Mouse (Mus musculus): ENCODE measurements around the gene Tbx4.
A peak's percentile ranks its signal among the peaks of the same experiment; 100 is the strongest.

The Tbx4 gene

GRCm38 (mm10) chr11:85885665-85886428 is at the start of gene Tbx4:
Gene Tbx4, plus strand, starts transcription at chr11:85886422.
- peak; percentile 21 for DNase-seq (ENCODE audit: low spot score)

GRCm38 (mm10) chr11:85836523-85837290 is 49.5 kb upstream of the Tbx4 start:
- peak; percentile 45 for DNase-seq (ENCODE audit: low spot score)

GRCm38 (mm10) chr11:85837291-85837647 is 49.0 kb upstream of the Tbx4 start:
- peak; percentile 53 for DNase-seq (ENCODE audit: low spot score)

- peak; percentile 53 for DNase-seq (ENCODE audit: low spot score)
Measured at GRCm38 (mm10) chr11:85837648-85838423, 48.4 kb upstream of the Tbx4 start.

GRCm38 (mm10) chr11:85838424-85839257 is 47.6 kb upstream of the Tbx4 start:
- DNase-seq (ENCODE audit: low spot score), result peak; percentile 35

GRCm38 (mm10) chr11:85839258-85840030 is 46.8 kb upstream of the Tbx4 start:
- DNase-seq (ENCODE audit: low spot score), result peak; percentile 34

GRCm38 (mm10) chr11:85840031-85840802 is 46.0 kb upstream of the Tbx4 start:
- peak; percentile 58 for DNase-seq (ENCODE audit: low spot score)

- no peak for DNase-seq (ENCODE audit: low spot score)
Measured at GRCm38 (mm10) chr11:85840803-85841145, 45.4 kb upstream of the Tbx4 start.

GRCm38 (mm10) chr11:85841211-85841681 is 45.0 kb upstream of the Tbx4 start:
- peak; percentile 71 for DNase-seq (ENCODE audit: low spot score)

GRCm38 (mm10) chr11:85841980-85842379 is 44.2 kb upstream of the Tbx4 start:
- DNase-seq (ENCODE audit: low spot score), result peak; percentile 91

GRCm38 (mm10) chr11:85842596-85843346 is 43.5 kb upstream of the Tbx4 start:
- DNase-seq (ENCODE audit: low spot score), result no peak

GRCm38 (mm10) chr11:85843347-85843692 is 42.9 kb upstream of the Tbx4 start:
- peak; percentile 97 for DNase-seq (ENCODE audit: low spot score)

GRCm38 (mm10) chr11:85844144-85844965 is 41.9 kb upstream of the Tbx4 start:
- peak; percentile 94 for DNase-seq (ENCODE audit: low spot score)

- no peak for DNase-seq (ENCODE audit: low spot score)
Measured at GRCm38 (mm10) chr11:85844971-85845370, 41.3 kb upstream of the Tbx4 start.

- peak; percentile 29 for DNase-seq (ENCODE audit: low spot score)
Measured at GRCm38 (mm10) chr11:85845921-85846320, 40.3 kb upstream of the Tbx4 start.

- DNase-seq (ENCODE audit: low spot score), result no peak
Measured at GRCm38 (mm10) chr11:85846509-85846908, 39.7 kb upstream of the Tbx4 start.

- DNase-seq (ENCODE audit: low spot score), result peak; percentile 94
Measured at GRCm38 (mm10) chr11:85849037-85849436, 37.2 kb upstream of the Tbx4 start.

GRCm38 (mm10) chr11:85850233-85850632 is 36.0 kb upstream of the Tbx4 start, which contains the start of gene Gm11444:
Gene Gm11444, minus strand, starts transcription at chr11:85850333.
- DNase-seq (ENCODE audit: low spot score), result no peak

All from retina, embryonic 14.5 days (tissue).